Mouse (Mus musculus): ENCODE measurements around the gene Stpg1.

GRCm38 (mm10) chr4:135567042-135567441 lies 72.5 kb downstream of the Stpg1 start:
- TF ChIP-seq EP300 (IDR thresholded peaks at IDR 0.05; ENCODE audit: insufficient read depth, low read depth, low read length) = no peak
- TF ChIP-seq CTCF (IDR thresholded peaks at IDR 0.05; ENCODE audit: low read depth, low read length) = no peak

All from ES-Bruce4 (cell line).